Mouse (Mus musculus): ENCODE measurements around the gene Lman2l. TPM values are rescaled to one million over a fixed set of nuclear protein-coding genes. Genes with fewer than 3 reads are reported as not detected.

Lman2l gene
- polyA plus RNA-seq, 1 experiment from 2014 or later = 44.2 TPM

- Histone ChIP-seq H3K4me2 (no peak overlapping the region), H3K4me3 (no peak overlapping the region), H3K9ac (no peak overlapping the region), H3K27me3 (replicated peaks) (no peaks in the 10 kb centered on the region), H3K9me3 (no peaks in the 10 kb centered on the region), H3K36me3 (peaks cover 97% of the 10 kb centered on the region), H3K27ac (replicated peaks) (no peak overlapping the region), H3K4me1 (peaks cover 13% of the 10 kb centered on the region; the same call in 1 of the 2 replicates)
- 87% methylated on average over 2 of the region's 2 CpGs for WGBS
- ATAC-seq (ENCODE audit: extremely low read depth, insufficient number of reproducible peaks, low FRiP score, low TSS enrichment) = no peak
Observed at GRCm38 (mm10) chr1:36429511-36429910, 15.6 kb downstream of the Lman2l start.

- Histone ChIP-seq H3K9me3 (no peaks in the 10 kb centered on the region), H3K4me1 (no peaks in the 10 kb centered on the region), H3K27ac (replicated peaks) (no peak overlapping the region), H3K9ac (no peak overlapping the region), H3K4me3 (no peak overlapping the region), H3K27me3 (replicated peaks) (0 out of 2 replicates have a peak, but pooled peaks cover 3% of the 10 kb centered on the region), H3K4me2 (no peak overlapping the region), H3K36me3 (no peaks in the 10 kb centered on the region)
- no peak for ATAC-seq (ENCODE audit: extremely low read depth, insufficient number of reproducible peaks, low FRiP score, low TSS enrichment)
- 65% methylated on average over 6 of the region's 6 CpGs for WGBS
Observed at GRCm38 (mm10) chr1:36404531-36404930, 40.5 kb downstream of the Lman2l start.

DNA sequence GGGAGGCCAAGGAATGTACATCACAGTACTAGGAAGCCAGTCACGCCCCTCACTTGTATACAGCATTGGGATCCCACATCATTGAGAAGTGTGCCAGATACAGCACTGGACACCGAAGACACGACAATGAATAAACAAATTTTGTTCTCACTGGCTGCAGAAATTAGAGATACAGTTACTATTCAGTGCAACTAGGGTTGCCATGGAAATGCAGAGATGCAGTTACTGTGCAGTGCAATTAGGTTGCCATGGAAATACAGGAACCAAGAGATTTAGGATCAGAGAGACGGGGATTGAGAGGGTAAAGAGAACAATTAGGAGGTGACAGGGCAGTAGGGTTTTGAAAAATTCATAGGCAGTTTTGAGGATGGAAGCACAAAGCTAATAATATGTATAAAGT is 43.6 kb downstream of the Lman2l start:
- Histone ChIP-seq H3K9me3 (no peaks in the 10 kb centered on the region), H3K9ac (no peak overlapping the region), H3K4me1 (no peaks in the 10 kb centered on the region), H3K4me3 (no peak overlapping the region), H3K36me3 (no peaks in the 10 kb centered on the region), H3K4me2 (no peak overlapping the region), H3K27me3 (replicated peaks) (0 out of 2 replicates have a peak, but pooled peaks cover 3% of the 10 kb centered on the region), H3K27ac (replicated peaks) (no peak overlapping the region)
- WGBS = 74% methylated on average over 4 of the region's 4 CpGs
- no peak for ATAC-seq (ENCODE audit: extremely low read depth, insufficient number of reproducible peaks, low FRiP score, low TSS enrichment)

DNA sequence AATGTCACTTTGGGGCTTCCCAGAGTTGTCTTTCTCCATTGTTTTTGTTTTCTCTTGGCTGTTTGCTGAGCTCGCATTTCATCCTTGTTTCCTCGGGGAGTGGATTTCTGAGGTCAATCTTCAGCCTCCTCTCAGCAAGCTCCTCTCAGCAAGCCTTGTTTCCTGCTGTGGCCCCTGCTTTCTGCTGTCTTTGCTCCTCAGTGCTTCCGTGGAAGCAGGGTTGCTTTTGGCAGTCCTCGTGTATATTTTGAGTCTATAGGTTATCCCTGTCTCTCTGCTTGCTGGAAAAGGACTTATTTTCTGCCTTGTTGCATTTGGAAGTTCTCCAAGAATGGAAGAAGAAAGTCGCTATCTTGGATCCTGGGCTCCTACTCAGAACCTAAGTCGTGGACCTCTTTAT is 48.0 kb downstream of the Lman2l start:
- no peaks in the 10 kb centered on the region for H3K36me3 ChIP-seq
- no peak overlapping the region for H3K4me2 ChIP-seq
- no peaks in the 10 kb centered on the region for H3K27me3 ChIP-seq (replicated peaks)
- no peak for ATAC-seq (ENCODE audit: extremely low read depth, insufficient number of reproducible peaks, low FRiP score, low TSS enrichment)
- H3K9ac ChIP-seq = no peak overlapping the region
- no peak overlapping the region for H3K4me3 ChIP-seq
- WGBS = 18% methylated on average over 6 of the region's 6 CpGs
- no peak overlapping the region for H3K27ac ChIP-seq (replicated peaks)
- peaks cover 11% of the 10 kb centered on the region; the same call in 1 of the 2 replicates for H3K4me1 ChIP-seq
- H3K9me3 ChIP-seq = no peaks in the 10 kb centered on the region

DNA sequence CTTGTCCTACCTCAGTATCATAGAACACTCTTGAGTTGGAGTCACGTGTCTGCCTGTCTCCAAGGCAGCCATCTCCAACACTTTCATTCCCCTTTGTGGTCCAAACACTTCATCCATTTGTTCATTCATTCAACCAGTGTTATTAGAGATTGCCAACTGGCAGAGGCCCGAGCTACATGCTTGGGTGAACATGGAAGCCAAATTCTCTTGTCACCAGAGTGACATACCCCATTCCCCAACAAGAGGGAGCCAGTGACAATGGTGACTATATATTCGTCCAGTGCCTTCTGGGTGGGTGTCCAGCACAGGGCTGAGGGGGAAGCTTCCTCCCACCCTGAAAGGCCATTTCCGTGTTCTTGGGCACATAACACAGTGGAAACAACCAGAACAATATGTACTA is 65.5 kb downstream of the Lman2l start:
- H3K4me3 ChIP-seq = no peak overlapping the region
- no peak overlapping the region for H3K27ac ChIP-seq (replicated peaks)
- H3K9ac ChIP-seq = no peak overlapping the region
- 68% methylated on average over 4 of the region's 4 CpGs for WGBS
- no peaks in the 10 kb centered on the region for H3K36me3 ChIP-seq
- no peaks in the 10 kb centered on the region; the same call in 1 of the 2 replicates for H3K27me3 ChIP-seq (replicated peaks)
- no peaks in the 10 kb centered on the region for H3K9me3 ChIP-seq
- no peak overlapping the region for H3K4me2 ChIP-seq
- peaks cover 1% of the 10 kb centered on the region; the same call in 1 of the 2 replicates for H3K4me1 ChIP-seq
- ATAC-seq (ENCODE audit: extremely low read depth, insufficient number of reproducible peaks, low FRiP score, low TSS enrichment) = no peak

DNA sequence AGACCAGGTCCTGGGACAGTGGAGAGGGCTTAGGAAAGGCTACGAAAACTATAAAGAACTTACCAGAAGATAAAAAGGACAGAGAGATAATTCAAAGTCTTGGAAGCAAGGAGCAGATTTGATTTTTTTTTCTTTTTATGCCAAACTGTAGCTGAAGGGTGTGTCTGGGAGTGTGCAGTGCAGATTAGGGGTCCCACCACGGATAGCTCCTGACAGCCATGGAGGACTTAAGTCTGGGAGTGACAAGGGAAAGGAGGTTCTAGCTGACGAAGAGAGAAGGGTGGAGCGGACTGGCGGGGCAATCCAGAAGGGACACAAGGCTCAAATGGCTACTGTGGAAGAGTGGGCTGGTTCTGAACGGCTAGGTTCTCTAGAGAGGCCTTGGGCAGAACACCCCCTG is 66.2 kb downstream of the Lman2l start:
- WGBS = 61% methylated on average over 6 of the region's 6 CpGs
- H3K9ac ChIP-seq = no peak overlapping the region
- H3K27me3 ChIP-seq (replicated peaks) = no peaks in the 10 kb centered on the region; the same call in 1 of the 2 replicates
- H3K4me2 ChIP-seq = no peak overlapping the region
- no peak for ATAC-seq (ENCODE audit: extremely low read depth, insufficient number of reproducible peaks, low FRiP score, low TSS enrichment)
- no peak overlapping the region for H3K4me3 ChIP-seq
- H3K27ac ChIP-seq (replicated peaks) = no peak overlapping the region
- H3K9me3 ChIP-seq = no peaks in the 10 kb centered on the region
- H3K36me3 ChIP-seq = no peaks in the 10 kb centered on the region
- no peaks in the 10 kb centered on the region for H3K4me1 ChIP-seq

DNA sequence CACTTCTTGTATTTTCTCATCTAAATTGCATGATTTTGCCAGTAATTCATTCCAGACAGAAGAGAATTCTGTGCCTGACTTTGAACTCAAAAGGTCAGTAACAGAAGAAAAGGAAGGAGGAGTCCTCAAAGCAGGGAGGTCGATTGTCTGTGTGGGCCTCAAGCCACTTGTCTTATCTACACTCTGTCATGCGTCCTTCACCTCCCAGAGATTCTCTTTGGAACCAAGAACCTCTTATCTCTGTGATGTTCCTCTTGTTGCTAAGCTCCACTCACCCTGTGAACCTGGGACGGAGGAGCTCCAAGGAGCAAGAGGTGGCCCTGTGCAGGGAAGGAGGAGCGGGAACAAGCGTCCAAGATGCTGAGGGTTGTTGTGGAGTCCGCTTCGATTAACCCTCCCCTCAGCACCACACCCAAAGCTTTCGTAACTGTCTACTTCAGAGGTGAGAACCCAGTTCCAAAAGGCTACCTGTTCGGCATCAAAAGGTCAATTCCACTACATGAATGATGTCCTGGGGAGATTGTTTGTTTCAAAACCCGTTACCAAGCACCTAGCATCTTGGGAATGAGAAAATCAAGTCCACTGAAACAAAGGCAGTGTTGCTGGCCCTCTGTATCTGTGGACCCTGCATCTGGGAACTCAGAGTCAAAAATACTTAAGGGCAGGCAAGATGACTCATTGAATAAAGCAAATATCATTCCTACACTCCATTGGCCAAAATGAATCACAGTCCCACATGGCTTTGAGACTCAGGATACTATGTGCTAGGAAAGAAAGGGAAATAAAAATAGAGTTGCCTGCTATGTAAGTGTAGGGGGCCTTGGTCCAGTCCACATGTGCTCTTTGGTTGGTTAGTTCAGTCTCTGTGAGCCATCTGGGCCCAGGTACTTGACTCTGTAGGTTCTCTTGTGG is 72.9 kb downstream of the Lman2l start, which contains the start of gene Fer1l5:
TSS of gene Fer1l5 (plus strand) at position 358 of the 912 bp plus-strand sequence.
- WGBS = 58% methylated on average over 10 of the region's 10 CpGs
- no peak for ATAC-seq (ENCODE audit: extremely low read depth, insufficient number of reproducible peaks, low FRiP score, low TSS enrichment)
- H3K27me3 ChIP-seq (replicated peaks) = no peaks in the 10 kb centered on the region; the same call in 1 of the 2 replicates

GRCm38 (mm10) chr1:36370918-36371317 is 74.2 kb downstream of the Lman2l start:
- H3K4me1 ChIP-seq = peaks cover 14% of the 10 kb centered on the region
- WGBS = 80% methylated on average over 6 of the region's 6 CpGs
- H3K36me3 ChIP-seq = peaks cover 8% of the 10 kb centered on the region
- H3K27ac ChIP-seq (replicated peaks) = no peak overlapping the region
- H3K9ac ChIP-seq = no peak overlapping the region
- H3K4me2 ChIP-seq = no peak overlapping the region
- no peak for ATAC-seq (ENCODE audit: extremely low read depth, insufficient number of reproducible peaks, low FRiP score, low TSS enrichment)
- H3K9me3 ChIP-seq = no peaks in the 10 kb centered on the region
- no peaks in the 10 kb centered on the region; the same call in 1 of the 2 replicates for H3K27me3 ChIP-seq (replicated peaks)
- no peak overlapping the region for H3K4me3 ChIP-seq

More for the DNA sequence above, 72.9 kb downstream of the Lman2l start, which contains the start of gene Fer1l5:
- Histone ChIP-seq H3K27ac (replicated peaks) (no peak within 1 kb of the TSS), H3K9ac (no peak within 1 kb of the TSS), H3K4me2 (no peak within 1 kb of the TSS), H3K36me3 (no peaks in the 10 kb centered on the region), H3K4me1 (peaks cover 13% of the 10 kb centered on the region), H3K4me3 (no peak within 1 kb of the TSS), H3K9me3 (no peaks in the 10 kb centered on the region)

Other genes starting within 250 kb of the Lman2l start
- gene Uggt1, start 200.6 kb downstream of the Lman2l start, polyA plus RNA-seq (2015; fragmentation: Nextera tagmentation; extraction: Ambion mirVana) = 32.7 and 34.4 TPM in 2 replicates
- 3.7 and 4.7 TPM in 2 replicates for gene Neurl3, start 170.6 kb downstream of the Lman2l start, polyA plus RNA-seq (2015; fragmentation: Nextera tagmentation; extraction: Ambion mirVana)
- 12.7 and 13.4 TPM in 2 replicates for gene Arid5a, start 137.5 kb downstream of the Lman2l start, polyA plus RNA-seq (2015; fragmentation: Nextera tagmentation; extraction: Ambion mirVana)
- gene Kansl3, start 76.1 kb downstream of the Lman2l start, polyA plus RNA-seq (2015; fragmentation: Nextera tagmentation; extraction: Ambion mirVana) = 39.0 and 39.5 TPM in 2 replicates
- 0.78 and 0.89 TPM in 2 replicates for gene Fer1l5, start 73.0 kb downstream of the Lman2l start, polyA plus RNA-seq (2015; fragmentation: Nextera tagmentation; extraction: Ambion mirVana)
- 6.3 and 6.7 TPM in 2 replicates for gene Cnnm4, start 26.3 kb upstream of the Lman2l start, polyA plus RNA-seq (2015; fragmentation: Nextera tagmentation; extraction: Ambion mirVana)
- 2.0 and 2.4 TPM in 2 replicates for gene Cnnm3, start 66.6 kb upstream of the Lman2l start, polyA plus RNA-seq (2015; fragmentation: Nextera tagmentation; extraction: Ambion mirVana)
- 17.7 and 20.1 TPM in 2 replicates for gene Ankrd23, start 91.6 kb upstream of the Lman2l start, polyA plus RNA-seq (2015; fragmentation: Nextera tagmentation; extraction: Ambion mirVana)
- gene Gm42417, start 94.2 kb upstream of the Lman2l start, polyA plus RNA-seq (2015; fragmentation: Nextera tagmentation; extraction: Ambion mirVana) = not detected in 2 replicates
- 23.6 and 27.2 TPM in 2 replicates for gene Ankrd39, start 102.2 kb upstream of the Lman2l start, polyA plus RNA-seq (2015; fragmentation: Nextera tagmentation; extraction: Ambion mirVana)
- 10.0 and 10.2 TPM in 2 replicates for gene Sema4c, start 113.1 kb upstream of the Lman2l start, polyA plus RNA-seq (2015; fragmentation: Nextera tagmentation; extraction: Ambion mirVana)
- gene Fam178b, start 237.9 kb upstream of the Lman2l start, polyA plus RNA-seq (2015; fragmentation: Nextera tagmentation; extraction: Ambion mirVana) = 2.1 TPM in 2 replicates
- 1,082 and 1,332 TPM in 2 replicates for gene Cox5b, start 246.2 kb upstream of the Lman2l start, polyA plus RNA-seq (2015; fragmentation: Nextera tagmentation; extraction: Ambion mirVana)